ENCODE assay signal across 14 mouse cellular contexts in genomic region chr6:47338113-47338512, GRCm38 (mm10).
DNase-seq lines count a peak whose midpoint lies in the region; ATAC-seq and TF ChIP-seq lines count a peak whose summit lies in the region.
"Had no signal": no experiment of that assay in that cellular context is flagged by ENCODE, and none has a peak within 500 bp of the region (broad histone marks: within the 10 kb centered on the region; RNA-seq: fewer than 3 reads in every experiment).

No protein-coding gene starts in this region.

- no peak overlapping the region for H3K4me2 ChIP-seq in liver, embryonic 16.5 days (ENCODE audit: low read depth, low read length)
- no peak overlapping the region for H3K4me2 ChIP-seq in forebrain, embryonic 16.5 days (ENCODE audit: low read length)
- H3K4me2 ChIP-seq in forebrain, postnatal 0 days (ENCODE audit: low read depth): no peak overlapping the region
- H3K4me2 ChIP-seq: forebrain, embryonic 13.5 days; hindbrain, embryonic 12.5 days had no signal

- no peaks in the 10 kb centered on the region for H3K36me3 ChIP-seq in liver, embryonic 16.5 days (ENCODE audit: control insufficient read depth, insufficient read depth)
- no peaks in the 10 kb centered on the region for H3K36me3 ChIP-seq in forebrain, embryonic 16.5 days (ENCODE audit: control insufficient read depth, insufficient read depth)
- H3K36me3 ChIP-seq in forebrain, postnatal 0 days (ENCODE audit: insufficient read depth): no peaks in the 10 kb centered on the region
- H3K36me3 ChIP-seq: hindbrain, embryonic 12.5 days had no signal

- no peaks in the 10 kb centered on the region for H3K9me3 ChIP-seq in liver, embryonic 16.5 days (replicated peaks; ENCODE audit: control insufficient read depth, low read length)
- H3K9me3 ChIP-seq in forebrain, embryonic 16.5 days (ENCODE audit: control insufficient read depth, low read length): no peaks in the 10 kb centered on the region
- no peaks in the 10 kb centered on the region for H3K9me3 ChIP-seq in forebrain, postnatal 0 days (ENCODE audit: low read length)
- H3K9me3 ChIP-seq: forebrain, embryonic 13.5 days; hindbrain, embryonic 12.5 days had no signal

- no peaks in the 10 kb centered on the region for H3K27me3 ChIP-seq in liver, embryonic 16.5 days (ENCODE audit: control insufficient read depth, insufficient read depth, low read depth, low read length)
- H3K27me3 ChIP-seq in forebrain, embryonic 16.5 days (replicated peaks; ENCODE audit: control insufficient read depth, insufficient read depth, low read length): no peaks in the 10 kb centered on the region
- H3K27me3 ChIP-seq in forebrain, postnatal 0 days (ENCODE audit: insufficient read depth, low read length): no peaks in the 10 kb centered on the region
- H3K27me3 ChIP-seq: forebrain, embryonic 13.5 days; hindbrain, embryonic 12.5 days had no signal

- DNase-seq in adrenal gland, adult 2 months: peak; percentile 46
- DNase-seq in adrenal gland, postnatal 4 days (ENCODE audit: low spot score in 2 of 2): no peak
- DNase-seq in kidney, postnatal 14 days: peak; percentile 10
- no peak for DNase-seq in kidney, postnatal 25 days
- peak; percentile 15 for DNase-seq in ES-CJ7 (ENCODE audit: low read depth, low spot score)
- DNase-seq in forebrain, postnatal 0 days: no peak
- DNase-seq: cerebellum, postnatal 10 days; kidney, adult 11 months; kidney, postnatal 4 days had no signal

- H3K4me1 ChIP-seq in liver, embryonic 16.5 days (ENCODE audit: control insufficient read depth, low read depth, low read length): no peaks in the 10 kb centered on the region
- H3K4me1 ChIP-seq in forebrain, embryonic 16.5 days (replicated peaks; ENCODE audit: control insufficient read depth, insufficient read depth, low read length): no peaks in the 10 kb centered on the region
- no peaks in the 10 kb centered on the region for H3K4me1 ChIP-seq in forebrain, postnatal 0 days (ENCODE audit: insufficient read depth)
- H3K4me1 ChIP-seq: hindbrain, embryonic 12.5 days had no signal

- H3K4me3 ChIP-seq in liver, embryonic 16.5 days (ENCODE audit: low read depth, low read length): no peak overlapping the region
- no peak overlapping the region for H3K4me3 ChIP-seq in forebrain, embryonic 16.5 days (replicated peaks; ENCODE audit: low read length)
- H3K4me3 ChIP-seq in forebrain, postnatal 0 days (ENCODE audit: low read depth, low read length): no peak overlapping the region
- H3K4me3 ChIP-seq: forebrain, embryonic 13.5 days; hindbrain, embryonic 12.5 days had no signal

- no peak overlapping the region for H3K9ac ChIP-seq in liver, embryonic 16.5 days (ENCODE audit: low read depth, low read length)
- no peak overlapping the region for H3K9ac ChIP-seq in forebrain, embryonic 16.5 days (replicated peaks; ENCODE audit: low read depth, low read length)
- no peak overlapping the region for H3K9ac ChIP-seq in forebrain, postnatal 0 days
- H3K9ac ChIP-seq: forebrain, embryonic 13.5 days; hindbrain, embryonic 12.5 days had no signal

- no peak for TF ChIP-seq CTCF in forebrain, postnatal 0 days (IDR thresholded peaks at IDR 0.05; ENCODE audit: low read depth)

- peak; percentile 9; the same call in 1 of the 2 replicates for ATAC-seq in liver, embryonic 16.5 days (ENCODE audit: low read depth)
- no peak for ATAC-seq in forebrain, embryonic 16.5 days
- no peak for ATAC-seq in forebrain, postnatal 0 days
- ATAC-seq: forebrain, embryonic 13.5 days had no signal

- 40% methylated on average over 6 of the region's 6 CpGs for WGBS in liver, embryonic 16.5 days (ENCODE audit: insufficient replicate concordance)
- WGBS in forebrain, embryonic 16.5 days: 96% methylated on average over 6 of the region's 6 CpGs
- 80% methylated on average over 6 of the region's 6 CpGs for WGBS in forebrain, postnatal 0 days

- no peak overlapping the region for H3K27ac ChIP-seq in liver, embryonic 16.5 days (ENCODE audit: low read length)
- no peak overlapping the region for H3K27ac ChIP-seq in forebrain, embryonic 16.5 days (ENCODE audit: low read length)
- H3K27ac ChIP-seq in forebrain, postnatal 0 days (ENCODE audit: low read depth, low read length): no peak overlapping the region
- H3K27ac ChIP-seq: forebrain, embryonic 13.5 days; hindbrain, embryonic 12.5 days; macrophage had no signal

Comparison
In these comparisons a context has a peak if more than half of its experiments do, and no peak if none do; other contexts are left out.
1. DNase-seq: peak in adrenal gland, adult 2 months (single experiment), kidney, postnatal 14 days (single experiment) and ES-CJ7 (single experiment); none in adrenal gland, postnatal 4 days (0 of 2), kidney, postnatal 25 days (0 of 2) and forebrain, postnatal 0 days (single experiment).